Mouse (Mus musculus) layer of hippocampus, postnatal 25 days (tissue): ENCODE results near the gene Tex52. TPM values are rescaled to one million over a fixed set of nuclear protein-coding genes. Genes with fewer than 3 reads are reported as not detected.
"Not testable (repeated sequence)": the region's sequence is repeated elsewhere in the genome, so short reads cannot be mapped to it uniquely, and the experiment has no call there.

Experiments
- DNase-seq, 2 experiments: peaks; one replicate each; pipeline ENCODE4 v3.0.0; 2022; ENCODE audit warnings: mixed read lengths in 2 of 2, low spot score in 1 of 2; ENCODE audit errors: extremely low spot score in 1 of 2
- total RNA-seq, 2 experiments: library from RNA; stranded (reverse); gene quantifications; 2 replicates each; pipeline ENCODE4 v1.2.3; 2021

The Tex52 gene
- total RNA-seq, 2 experiments from 2014 or later, result 0.94 to 1.2 TPM

DNA sequence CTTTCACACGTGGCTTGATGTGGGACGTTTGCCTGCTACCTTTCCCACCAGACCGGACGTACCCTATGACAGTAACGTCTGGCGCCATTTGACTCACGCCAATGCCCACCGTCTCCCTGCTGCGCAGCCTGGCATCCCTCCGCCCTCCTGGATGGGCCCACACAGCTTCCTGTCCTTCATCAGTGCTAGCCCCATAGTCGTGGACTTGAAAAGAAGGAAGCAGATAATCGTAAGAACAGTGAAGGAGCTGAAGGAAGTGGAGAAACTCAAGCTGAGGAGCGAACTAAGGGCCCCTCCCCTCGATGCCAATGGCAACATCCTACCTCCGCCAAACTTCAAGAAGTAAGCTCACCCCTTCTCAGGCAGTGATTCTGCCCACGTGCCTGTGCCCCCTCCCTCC is 4.4 kb downstream of the Tex52 start:
- DNase-seq, result no peak

- not testable (repeated sequence) for DNase-seq
Observed at GRCm38 (mm10) chr6:128380594-128381167, 5.4 kb downstream of the Tex52 start.

GRCm38 (mm10) chr6:128381254-128381653 is 6.0 kb downstream of the Tex52 start:
- DNase-seq, result no peak

DNA sequence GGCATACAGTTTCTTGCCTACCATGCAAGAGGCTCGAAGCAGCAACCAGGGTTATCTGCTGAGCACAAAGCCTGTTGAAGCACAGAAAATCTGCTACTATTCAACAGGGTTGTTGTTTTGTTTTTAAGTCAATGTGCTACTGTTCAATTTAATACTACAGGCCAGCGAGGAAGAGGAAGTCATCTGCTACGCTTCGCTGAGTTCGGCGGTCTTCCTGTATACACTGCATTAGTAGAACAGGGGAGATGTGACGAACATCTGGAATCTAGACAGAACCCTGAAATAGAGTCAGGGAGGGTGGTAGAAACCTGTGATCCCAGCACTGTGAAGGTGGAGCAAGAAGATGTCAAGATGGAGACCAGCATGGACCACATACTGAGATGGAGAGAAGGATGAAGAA is 8.5 kb downstream of the Tex52 start:
- no peak for DNase-seq

GRCm38 (mm10) chr6:128385026-128385425 is 9.8 kb downstream of the Tex52 start:
- no peak for DNase-seq

DNA sequence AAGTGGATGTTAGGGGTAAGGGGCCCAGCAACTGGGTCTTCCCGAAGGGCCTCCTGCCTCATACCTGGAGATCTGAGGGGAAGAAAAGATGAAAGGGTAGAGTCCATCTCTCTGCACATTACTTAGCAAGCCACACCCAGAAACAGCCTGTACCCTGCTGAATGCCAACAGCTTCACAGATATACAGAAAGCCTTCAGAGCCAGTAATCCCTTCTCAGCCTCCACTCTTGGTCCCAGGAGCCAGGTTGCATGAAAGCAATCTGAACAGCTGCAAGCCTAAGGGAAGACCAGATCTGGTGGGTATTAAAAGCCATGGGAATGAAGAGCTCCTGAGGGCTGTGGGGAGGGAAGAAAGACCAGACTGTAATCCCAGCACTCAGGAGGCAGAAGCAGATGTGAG is 13.9 kb downstream of the Tex52 start:
- no peak for DNase-seq

DNA sequence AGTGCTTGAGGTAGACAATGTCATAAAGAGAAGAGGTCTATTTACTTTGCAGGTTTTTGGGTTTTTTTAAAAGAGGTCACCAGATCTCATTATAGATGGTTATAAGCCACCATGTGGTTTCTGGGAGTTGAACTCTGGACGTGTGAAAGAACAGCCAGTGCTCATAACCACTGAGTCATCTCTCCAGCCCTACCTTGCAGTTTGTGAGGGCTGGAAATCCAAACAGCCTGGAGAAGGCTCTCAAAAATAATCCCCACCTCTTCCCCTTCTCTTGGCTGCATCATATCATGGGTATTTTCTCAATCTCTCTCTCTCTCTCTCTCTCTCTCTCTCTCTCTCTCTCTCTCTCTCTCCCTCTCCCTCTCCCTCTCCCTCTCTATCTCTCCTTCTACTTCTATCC is 15.4 kb downstream of the Tex52 start:
- DNase-seq, result no peak

DNA sequence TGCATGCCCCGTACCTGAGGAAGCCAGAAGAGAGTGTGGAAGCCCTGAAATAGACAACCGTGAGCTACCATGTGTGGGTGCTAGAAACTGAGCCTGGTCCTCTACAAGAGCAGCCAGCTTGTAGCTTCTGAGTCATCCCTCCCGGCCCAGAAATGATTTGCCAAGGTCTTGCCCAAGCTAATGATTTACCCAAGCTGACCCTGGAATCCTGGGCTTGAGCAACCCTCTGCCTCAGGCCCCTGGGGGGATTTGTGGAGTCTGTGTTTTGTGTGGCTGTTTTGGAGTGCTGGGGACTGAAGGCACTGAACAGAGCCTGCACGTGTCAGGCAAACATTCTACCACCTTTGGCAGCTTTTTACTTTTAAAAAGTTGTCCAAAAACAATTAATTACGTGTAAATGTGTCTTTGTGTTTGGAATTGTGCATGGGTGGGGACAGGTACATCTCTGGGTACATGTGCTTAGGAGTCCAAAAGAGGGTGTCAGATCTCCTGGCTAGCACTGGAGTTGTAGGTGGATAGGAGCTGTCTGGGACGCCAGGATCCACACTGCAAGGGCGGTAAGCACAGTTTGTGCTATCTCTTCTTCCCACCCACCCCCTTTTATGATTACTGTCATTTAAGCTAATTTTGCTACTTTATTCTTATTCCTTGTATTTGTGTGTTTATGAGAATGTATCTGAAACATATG is 22.5 kb downstream of the Tex52 start:
- DNase-seq, result no peak

GRCm38 (mm10) chr6:128398996-128399395 is 23.7 kb downstream of the Tex52 start, which contains the start of gene Nrip2:
TSS of gene Nrip2 (plus strand) at chr6:128399296.
- no peak for DNase-seq

- peak in 1 of 2 experiments; percentile 55 for DNase-seq
Observed at GRCm38 (mm10) chr6:128399421-128400185, 24.3 kb downstream of the Tex52 start.

GRCm38 (mm10) chr6:128404708-128405107 is 29.5 kb downstream of the Tex52 start:
- DNase-seq, result no peak

DNA sequence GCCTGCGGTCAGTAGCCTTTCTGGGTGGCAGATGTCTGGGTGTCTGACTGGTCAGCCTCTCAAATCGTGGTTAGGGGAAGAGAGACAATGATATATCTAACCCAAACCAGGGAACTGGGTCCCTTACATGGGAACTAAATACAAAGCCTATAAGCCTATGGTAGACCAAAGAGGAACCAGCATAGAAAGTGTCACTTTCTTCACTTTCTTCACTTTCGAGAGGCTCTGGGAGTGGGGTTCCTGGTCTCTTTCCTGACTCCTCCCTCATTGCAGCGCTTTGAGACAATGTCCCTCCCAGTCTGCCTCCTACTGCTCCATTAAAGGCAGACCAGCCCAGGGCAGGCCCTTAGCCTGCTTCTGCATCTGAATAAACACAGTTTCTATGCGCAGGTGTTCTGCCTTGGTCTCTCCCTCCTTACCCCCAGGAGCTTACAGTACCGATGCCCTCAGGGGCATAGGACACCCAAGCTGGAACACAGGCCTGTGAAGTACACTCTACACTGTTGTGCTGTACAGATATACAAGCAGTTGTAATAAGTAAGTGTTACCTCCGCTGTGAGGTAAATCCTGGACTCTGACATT is 33.4 kb downstream of the Tex52 start:
- DNase-seq, result no peak

DNA sequence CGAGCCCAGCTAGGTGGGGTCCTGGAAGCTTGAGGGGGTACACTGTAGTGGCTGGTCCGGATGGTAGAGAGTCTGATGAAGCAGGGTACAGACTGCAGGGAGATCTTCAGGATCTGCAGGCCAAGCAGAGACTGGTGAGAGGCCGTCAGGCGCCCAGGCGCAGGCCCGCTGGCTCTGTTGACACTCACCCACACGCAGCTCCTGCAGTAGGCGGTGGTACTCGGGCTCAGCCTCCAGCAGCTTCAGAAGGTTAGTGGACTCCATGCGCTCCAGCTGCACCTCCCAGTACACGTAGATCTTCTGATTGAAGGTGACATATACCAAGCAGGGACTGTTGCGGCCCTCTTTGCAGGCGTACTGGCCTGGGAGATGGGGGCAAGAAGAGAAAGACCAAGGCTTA is 35.0 kb downstream of the Tex52 start:
- no peak for DNase-seq

DNA sequence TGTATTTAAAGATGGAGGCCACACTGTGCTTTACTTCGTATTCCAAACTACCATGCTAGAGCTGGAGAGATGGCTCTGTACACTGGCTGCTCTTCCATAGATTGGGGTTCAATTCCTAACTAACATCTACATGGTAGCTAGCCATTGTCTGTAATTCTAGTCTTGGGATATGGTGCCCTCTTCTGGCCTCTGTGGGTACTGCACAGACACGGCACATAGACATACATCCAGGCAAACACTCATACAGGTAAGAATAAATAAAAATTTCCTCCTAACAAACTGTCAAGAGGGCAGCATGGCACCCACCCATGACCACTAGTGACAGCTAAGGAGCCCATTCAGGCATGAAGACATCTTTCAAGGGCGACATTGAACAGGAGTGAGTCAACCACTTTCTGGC is 35.9 kb downstream of the Tex52 start:
- peak; percentile 85 to 97 for DNase-seq

DNA sequence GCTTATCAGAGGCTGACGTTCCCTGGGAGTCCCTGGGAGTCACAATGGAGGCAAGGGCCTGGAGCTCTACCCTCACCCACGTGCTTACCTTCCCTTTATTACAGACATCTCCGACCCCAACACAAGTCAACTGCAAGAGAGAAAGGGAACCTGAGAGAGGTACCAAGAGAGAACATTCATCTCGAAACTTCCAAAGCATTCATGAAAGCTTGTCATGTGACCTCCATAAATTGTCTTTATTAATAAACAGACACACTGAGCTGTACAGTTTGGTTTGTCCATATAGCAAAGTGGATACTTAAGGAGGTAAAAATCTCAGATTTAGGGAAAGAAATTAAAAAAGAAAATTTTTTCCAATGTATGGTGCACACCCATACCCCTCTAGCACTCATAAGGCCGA is 40.9 kb downstream of the Tex52 start:
- DNase-seq, result no peak

DNA sequence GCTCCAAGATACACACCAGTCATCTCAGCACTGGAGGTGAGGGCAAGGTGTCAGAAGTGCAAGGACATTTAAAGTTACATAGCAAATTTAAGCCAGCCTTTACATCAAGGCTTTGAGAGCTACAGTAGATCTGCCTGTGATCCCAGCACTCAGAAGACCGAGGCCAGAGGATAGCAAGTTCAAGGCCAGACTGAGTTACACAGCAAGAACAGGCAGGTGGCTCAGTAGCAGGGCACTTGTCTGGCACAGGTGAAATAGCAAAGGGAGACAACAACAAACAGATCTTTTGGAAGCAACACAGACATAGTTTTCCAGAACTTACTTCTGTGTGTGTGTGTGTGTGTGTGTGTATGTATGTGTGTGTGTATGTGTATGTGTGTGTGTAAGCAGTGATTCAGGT is 42.8 kb downstream of the Tex52 start:
- no peak for DNase-seq

- DNase-seq, result no peak
Observed at GRCm38 (mm10) chr6:128421036-128421435, 45.8 kb downstream of the Tex52 start.

- no peak for DNase-seq
Observed at GRCm38 (mm10) chr6:128421480-128421879, 46.2 kb downstream of the Tex52 start.

GRCm38 (mm10) chr6:128423496-128424268 is 48.4 kb downstream of the Tex52 start:
- DNase-seq, result no peak

DNA sequence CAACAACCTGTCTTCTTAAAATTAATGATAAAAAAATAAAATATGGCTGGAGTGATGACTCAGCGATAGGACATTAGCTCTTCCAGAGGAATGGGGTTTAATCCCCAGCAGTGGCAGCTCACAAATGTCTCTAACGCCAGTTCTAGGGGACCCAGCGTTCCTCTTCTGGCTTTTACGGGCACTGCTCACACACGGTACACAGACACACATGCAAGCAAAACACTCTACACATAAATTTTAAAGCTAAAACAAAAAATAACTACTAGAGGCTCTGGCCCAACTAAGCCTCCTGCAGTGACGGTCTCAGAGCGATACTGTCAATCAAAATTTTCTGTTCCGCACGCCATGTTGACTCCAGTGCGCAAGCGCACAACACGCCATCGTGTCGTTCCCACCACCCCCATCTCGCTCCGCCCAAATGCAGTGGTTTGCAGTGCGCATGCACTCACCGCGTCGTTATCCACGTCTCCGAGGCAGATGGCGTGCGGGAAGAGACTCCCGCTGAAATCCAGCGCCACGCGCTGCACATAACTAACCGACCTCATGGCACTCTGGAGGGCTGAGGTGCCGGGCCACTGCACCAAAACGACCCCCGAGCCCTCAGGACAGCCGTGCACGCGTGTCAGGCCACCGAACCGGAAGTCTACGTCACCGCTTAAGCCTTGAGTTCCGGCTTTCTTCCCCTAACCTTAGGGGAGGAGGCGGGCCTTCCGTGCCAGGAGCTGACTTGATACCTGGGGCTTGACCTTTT is 49.2 kb downstream of the Tex52 start, which contains the start of gene Itfg2:
Itfg2 (minus strand) TSS at position 663 of the 751 bp plus-strand sequence.
- DNase-seq, result peak; percentile 90 to 94
